Mouse (Mus musculus) naive thymus-derived CD4-positive, alpha-beta T cell, adult 2 months (primary cell): ENCODE measurements around the gene Ubl3.
A peak's percentile ranks its signal among the peaks of the same experiment; 100 is the strongest.

ENCODE experiments used
- DNase-seq: peaks from one replicate; pipeline ENCODE4 v3.0.0-alpha.2; 2011; ENCODE audit warnings: low read depth

The Ubl3 gene

GRCm38 (mm10) chr5:148523202-148523971 is 29.2 kb downstream of the Ubl3 start:
- DNase-seq: no peak

- no peak for DNase-seq
Measured at GRCm38 (mm10) chr5:148522378-148522777, 30.2 kb downstream of the Ubl3 start.

DNA sequence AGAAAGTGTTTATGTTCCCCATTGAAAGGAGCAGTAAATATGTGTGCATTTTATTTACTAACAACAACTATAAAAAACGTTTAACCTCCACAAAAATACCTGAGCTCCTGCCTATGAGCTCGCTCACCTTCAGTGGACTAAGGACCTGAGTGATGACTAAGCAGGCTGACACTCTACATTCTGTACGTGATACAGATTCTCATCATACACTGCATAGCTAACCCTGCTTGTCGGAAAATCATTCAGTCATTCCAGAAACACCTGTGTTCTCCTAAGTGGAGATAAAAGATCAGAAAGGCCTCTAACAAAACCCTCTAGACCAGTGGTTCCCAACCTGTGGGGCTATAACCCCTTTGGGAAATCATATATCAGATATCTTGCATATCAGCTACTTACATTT is 35.1 kb downstream of the Ubl3 start:
- no peak for DNase-seq

- no peak for DNase-seq
Measured at GRCm38 (mm10) chr5:148512042-148512640, 40.4 kb downstream of the Ubl3 start.

DNA sequence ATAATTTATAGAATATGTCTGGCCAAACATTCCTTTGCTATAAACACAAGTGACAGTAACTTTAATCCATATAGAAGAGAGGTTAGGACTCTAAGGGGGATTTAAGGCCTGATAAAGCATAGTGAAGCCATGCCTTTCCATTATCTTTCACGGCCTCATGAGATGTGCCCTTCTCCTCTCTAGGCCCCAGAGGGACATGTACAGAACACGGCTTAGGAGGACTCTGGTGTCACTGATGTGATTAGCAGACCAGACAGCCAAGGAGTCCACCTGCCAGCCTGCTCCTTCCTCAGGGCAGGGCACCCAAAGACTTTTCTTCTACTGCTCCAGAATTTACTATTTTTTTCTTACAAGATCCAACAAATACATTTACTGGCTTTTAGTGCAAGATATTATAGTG is 42.3 kb downstream of the Ubl3 start:
- DNase-seq: no peak

GRCm38 (mm10) chr5:148509731-148510130 is 42.9 kb downstream of the Ubl3 start:
- peak; percentile 61 for DNase-seq

DNA sequence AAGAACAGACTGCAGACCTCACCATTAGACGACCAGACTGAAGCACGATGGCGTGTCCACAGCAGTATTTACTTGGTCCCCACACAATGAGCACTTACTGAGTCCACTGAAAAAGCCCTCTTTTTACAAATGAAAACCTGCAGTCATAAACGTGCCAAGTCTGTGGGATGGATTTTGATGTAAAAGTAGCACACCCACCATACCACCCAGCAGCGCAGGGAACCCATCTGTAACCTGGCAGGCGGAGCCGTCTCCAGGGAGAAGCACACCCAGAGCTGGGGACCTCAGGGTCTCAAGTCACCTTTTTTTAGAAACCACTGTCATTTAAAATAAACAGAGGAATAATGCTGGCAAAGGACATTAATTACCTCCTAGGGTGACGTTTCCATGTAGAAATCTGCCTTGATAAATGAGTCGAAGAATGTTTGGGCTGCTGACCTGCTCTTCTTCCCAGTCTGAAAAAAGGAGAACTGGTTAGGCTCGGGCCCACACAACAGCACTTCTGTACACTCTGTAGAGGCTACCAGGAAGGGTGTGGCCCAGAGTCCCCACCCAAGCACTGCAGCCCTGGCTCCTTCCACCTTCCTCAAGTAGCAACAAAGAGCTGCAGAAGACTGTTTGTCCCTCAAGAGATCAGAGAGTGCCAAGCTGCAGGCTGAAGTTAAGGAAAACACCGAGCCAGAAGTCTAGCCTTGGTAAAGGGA is 43.5 kb downstream of the Ubl3 start:
- DNase-seq: no peak

DNA sequence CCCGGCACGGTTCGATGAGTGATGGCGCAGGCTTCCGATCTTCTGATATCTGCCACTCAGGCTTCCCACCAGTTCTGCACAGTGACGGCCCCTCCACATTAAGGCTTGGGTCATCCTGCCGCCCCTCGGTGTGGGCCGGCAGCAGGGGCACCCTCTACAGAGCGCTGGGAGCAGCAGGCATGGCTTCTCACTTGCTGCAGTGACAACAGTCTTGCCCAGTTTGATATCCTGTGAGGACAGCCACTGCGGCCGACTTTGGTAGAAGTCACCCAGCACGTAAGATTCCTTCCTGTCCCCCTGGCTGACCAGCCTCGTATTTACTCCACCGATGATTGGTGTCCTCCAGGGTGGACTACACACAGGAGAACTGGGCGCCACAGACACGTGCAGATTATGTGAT is 47.2 kb downstream of the Ubl3 start:
- DNase-seq: no peak

- DNase-seq: no peak
Measured at GRCm38 (mm10) chr5:148502237-148502636, 50.4 kb downstream of the Ubl3 start.

- DNase-seq: peak; percentile 75
Measured at GRCm38 (mm10) chr5:148501228-148501957, 51.2 kb downstream of the Ubl3 start.

DNA sequence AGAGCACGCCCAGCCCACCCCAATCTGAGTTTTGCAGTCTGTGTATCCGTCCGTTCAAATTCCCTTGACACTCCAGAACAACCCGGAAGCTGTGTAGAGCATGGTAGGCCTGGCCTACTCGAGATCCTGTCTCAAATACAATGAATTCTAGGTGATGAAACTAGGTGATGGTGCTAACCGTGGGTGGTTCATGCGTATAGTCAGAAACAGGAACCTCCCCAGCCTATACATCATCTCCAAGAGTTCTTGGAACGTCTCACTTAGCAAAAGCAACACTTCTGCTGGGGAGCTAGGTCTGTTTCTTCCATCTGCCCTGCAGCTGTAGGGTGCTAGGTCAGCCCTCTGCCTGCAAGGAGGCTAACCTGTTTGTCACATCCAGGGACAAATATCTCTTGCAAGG is 52.1 kb downstream of the Ubl3 start:
- no peak for DNase-seq

GRCm38 (mm10) chr5:148499616-148500015 is 53.0 kb downstream of the Ubl3 start:
- DNase-seq: no peak

GRCm38 (mm10) chr5:148495991-148496390 is 56.6 kb downstream of the Ubl3 start:
- DNase-seq: no peak

GRCm38 (mm10) chr5:148495173-148495572 is 57.4 kb downstream of the Ubl3 start:
- DNase-seq: peak; percentile 86

GRCm38 (mm10) chr5:148494249-148494648 is 58.3 kb downstream of the Ubl3 start:
- DNase-seq: no peak

- no peak for DNase-seq
Measured at GRCm38 (mm10) chr5:148493025-148493424, 59.6 kb downstream of the Ubl3 start.

DNA sequence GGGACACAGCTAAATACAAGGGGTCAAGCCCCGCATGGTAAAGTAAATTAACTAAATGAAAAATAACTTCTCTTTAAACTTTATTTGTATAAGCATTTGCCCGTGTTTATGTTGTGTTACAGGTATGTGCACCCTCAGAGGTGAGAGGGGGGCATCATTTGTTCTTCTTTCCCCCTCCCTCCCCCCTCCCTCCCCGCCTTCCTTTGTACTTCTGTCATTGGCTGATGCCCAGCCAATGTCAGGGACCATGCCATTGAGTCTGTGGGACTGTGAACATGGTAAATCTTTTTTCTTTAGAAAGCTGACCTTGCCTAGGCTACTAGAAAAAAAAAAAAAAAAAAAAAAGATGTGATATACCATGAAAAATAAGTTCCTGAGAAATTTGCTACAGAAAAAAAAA is 62.2 kb downstream of the Ubl3 start:
- no peak for DNase-seq

DNA sequence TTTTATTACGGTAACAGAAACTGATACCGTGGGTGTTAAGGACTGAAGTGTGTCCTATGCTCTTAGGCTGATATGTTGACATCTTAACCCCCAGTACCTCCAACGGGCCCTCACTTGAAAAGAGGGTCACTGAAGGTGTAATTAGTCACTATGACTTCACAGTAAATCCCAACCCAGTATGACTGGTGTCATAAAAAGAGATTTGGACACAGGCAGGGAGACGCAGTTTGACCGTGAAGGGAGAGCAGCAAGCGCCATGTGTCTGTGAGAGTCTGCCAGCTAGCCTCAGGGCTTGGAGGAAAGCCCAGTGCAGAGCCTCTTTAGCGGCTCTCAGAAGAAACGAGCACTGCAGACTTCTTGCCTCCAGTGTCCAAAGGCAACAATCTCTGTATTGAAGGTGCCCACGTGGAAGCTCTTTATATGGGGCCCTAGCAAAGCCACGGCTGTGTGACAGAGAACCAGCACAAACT is 62.8 kb downstream of the Ubl3 start:
- DNase-seq: no peak

DNA sequence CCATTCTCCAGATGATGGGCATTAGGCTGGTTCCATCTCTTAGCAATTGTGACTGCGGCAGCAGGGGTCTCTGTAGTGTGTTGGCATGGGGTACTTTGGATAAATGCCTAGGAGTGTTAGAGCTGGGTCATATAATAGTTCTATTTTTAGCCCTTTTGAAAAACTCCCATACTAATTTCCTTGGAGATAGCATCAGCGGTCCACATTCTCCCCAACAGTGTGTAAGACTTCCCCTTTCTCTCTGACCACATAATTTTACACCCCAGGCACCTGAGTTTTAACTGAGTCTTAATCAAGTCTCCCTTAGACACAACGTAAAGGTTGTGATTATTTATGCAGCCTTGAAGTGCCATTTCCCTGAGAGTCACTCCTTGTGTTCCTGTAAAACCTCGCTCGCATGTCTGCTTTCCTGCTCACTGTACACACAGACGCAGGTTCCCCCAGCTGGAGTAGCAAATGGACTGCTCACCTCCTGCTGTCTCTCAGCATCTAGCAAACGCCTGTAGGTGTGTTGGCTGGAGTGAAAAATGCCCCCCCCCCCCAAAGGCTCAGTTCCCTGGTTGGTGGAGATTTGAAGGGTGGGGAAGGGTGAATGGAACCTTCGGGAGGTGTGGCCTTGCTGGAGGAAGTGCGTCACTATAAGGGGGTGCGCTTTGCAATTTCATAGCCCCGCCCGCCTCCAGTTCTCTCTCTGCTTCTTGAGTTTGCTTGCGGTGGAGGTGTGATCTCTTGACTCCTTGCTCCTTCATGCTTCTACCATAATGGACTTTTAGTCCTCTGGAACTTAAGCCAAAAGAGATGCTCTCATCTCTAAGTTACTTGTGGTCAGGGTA is 63.5 kb downstream of the Ubl3 start:
- DNase-seq: peak; percentile 83

- DNase-seq: no peak
Measured at GRCm38 (mm10) chr5:148486202-148486601, 66.4 kb downstream of the Ubl3 start.

DNA sequence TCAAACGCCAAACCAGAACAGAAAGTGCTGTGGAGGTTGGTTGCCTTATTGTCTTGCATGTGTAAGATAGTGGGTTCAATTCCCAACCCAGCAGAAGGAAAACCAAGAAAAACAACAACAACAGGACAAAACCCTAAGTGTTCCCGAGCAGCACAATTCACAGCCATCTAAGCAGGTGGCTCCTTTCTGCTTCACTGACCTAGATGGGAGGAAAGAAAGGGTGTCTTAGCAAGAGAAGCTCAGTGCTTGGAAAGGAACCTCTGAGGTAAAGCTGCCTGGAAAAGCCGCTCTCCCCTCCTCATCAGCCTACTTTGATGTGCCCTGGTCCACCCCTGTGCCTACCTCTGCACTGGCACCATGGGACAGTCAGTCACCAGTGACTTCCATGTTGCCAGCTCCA is 70.8 kb downstream of the Ubl3 start:
- DNase-seq: no peak

GRCm38 (mm10) chr5:148474346-148474745 is 78.2 kb downstream of the Ubl3 start:
- no peak for DNase-seq
